Comparison of ENCODE assay signal across 1 mouse cellular context in the genomic region with DNA sequence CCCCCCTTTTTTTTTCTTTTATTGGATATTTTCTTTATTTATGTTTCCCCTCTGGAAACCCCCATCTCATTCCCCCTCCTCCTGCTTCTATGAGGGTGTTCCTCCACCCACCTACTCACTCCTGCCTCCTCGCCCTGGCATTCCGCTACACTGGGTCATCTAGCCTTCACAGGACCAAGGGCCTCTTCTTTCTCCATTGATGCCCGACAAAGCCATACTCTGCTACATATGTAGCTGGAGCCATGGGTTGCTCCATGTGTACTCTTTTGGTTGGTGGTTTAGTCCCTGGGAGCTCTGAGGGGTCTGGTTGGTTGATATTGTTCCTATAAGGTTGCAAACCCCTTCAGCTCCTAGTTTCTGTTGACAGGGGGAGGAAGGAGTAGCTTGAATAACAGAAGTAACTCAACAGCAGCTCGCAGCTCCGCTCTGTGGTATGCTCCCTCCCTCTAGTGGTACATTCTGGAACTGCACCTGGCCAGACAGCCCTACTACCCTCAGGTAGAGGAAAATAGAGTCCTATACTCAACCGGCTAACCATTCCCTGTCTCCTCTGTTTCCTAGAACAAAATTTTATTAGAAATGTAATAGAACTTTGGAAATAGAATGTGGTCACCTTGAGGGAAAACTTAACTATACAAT.
TF ChIP-seq lines count a peak whose summit lies in the region.

No protein-coding gene starts in this region.

TF ChIP-seq in C2C12, 6 proteins besides CTCF, POLR2A, EP300 and RAD21 (continued from another document):
- TF ChIP-seq MYOD1 (IDR thresholded peaks at IDR 0.05; ENCODE audit: control insufficient read depth, insufficient read length, low read depth) (no peak), CEBPB (IDR thresholded peaks at IDR 0.05; ENCODE audit: low read depth) (no peak), FOSL1 (IDR thresholded peaks at IDR 0.05; ENCODE audit: insufficient read depth, low read length, poor library complexity, severe bottlenecking) (no peak), MAX (IDR thresholded peaks at IDR 0.05) (no peak), MYOG (IDR thresholded peaks at IDR 0.05; ENCODE audit: control insufficient read depth, extremely low read depth, insufficient read length) (no peak)
